Mouse (Mus musculus): ENCODE data around the gene Msi2. TPM values are rescaled to one million over a fixed set of nuclear protein-coding genes. Genes with fewer than 3 reads are reported as not detected.
A peak's percentile ranks its signal among the peaks of the same experiment; 100 is the strongest.

The Msi2 gene
- polyA plus RNA-seq, 1 experiment from 2014 or later = 15.1 TPM

GRCm38 (mm10) chr11:88649009-88649408 lies 69.3 kb downstream of the Msi2 start:
- peaks cover 24% of the 10 kb centered on the region for H3K4me1 ChIP-seq (replicated peaks; ENCODE audit: control insufficient read depth, insufficient read depth, low read length)
- 25% methylated on average over 2 of the region's 2 CpGs for WGBS

GRCm38 (mm10) chr11:88648407-88648806 lies 69.9 kb downstream of the Msi2 start:
- Histone ChIP-seq H3K4me2 (ENCODE audit: low read depth, low read length) (no peak overlapping the region), H3K36me3 (ENCODE audit: control insufficient read depth, insufficient read depth, low read length) (no peaks in the 10 kb centered on the region), H3K9ac (ENCODE audit: low read length) (no peak overlapping the region; the same call in 1 of the 2 replicates), H3K27me3 (ENCODE audit: control insufficient read depth, insufficient read depth, low read depth, low read length) (no peaks in the 10 kb centered on the region), H3K9me3 (ENCODE audit: control insufficient read depth, low read length) (no peaks in the 10 kb centered on the region), H3K27ac (ENCODE audit: low read length) (0 out of 2 replicates have a peak overlapping the region, but pooled peaks have one; percentile 18), H3K4me3 (ENCODE audit: low read length) (no peak overlapping the region), H3K4me1 (replicated peaks; ENCODE audit: control insufficient read depth, insufficient read depth, low read length) (peaks cover 24% of the 10 kb centered on the region)
- ATAC-seq (ENCODE audit: low read depth) = no peak
- 33% methylated on average over 5 of the region's 5 CpGs for WGBS

More at GRCm38 (mm10) chr11:88649009-88649408, 69.3 kb downstream of the Msi2 start:
- Histone ChIP-seq H3K9ac (ENCODE audit: low read length) (no peak overlapping the region), H3K36me3 (ENCODE audit: control insufficient read depth, insufficient read depth, low read length) (no peaks in the 10 kb centered on the region), H3K4me2 (ENCODE audit: low read depth, low read length) (no peak overlapping the region), H3K4me3 (ENCODE audit: low read length) (no peak overlapping the region), H3K27me3 (ENCODE audit: control insufficient read depth, insufficient read depth, low read depth, low read length) (no peaks in the 10 kb centered on the region), H3K9me3 (ENCODE audit: control insufficient read depth, low read length) (no peaks in the 10 kb centered on the region), H3K27ac (ENCODE audit: low read length) (no peak overlapping the region)
- no peak for ATAC-seq (ENCODE audit: low read depth)

GRCm38 (mm10) chr11:88646493-88646892 lies 71.8 kb downstream of the Msi2 start:
- no peak overlapping the region for H3K4me2 ChIP-seq (ENCODE audit: low read depth, low read length)
- H3K4me1 ChIP-seq (replicated peaks; ENCODE audit: control insufficient read depth, insufficient read depth, low read length) = peaks cover 24% of the 10 kb centered on the region
- ATAC-seq (ENCODE audit: low read depth) = no peak
- H3K27ac ChIP-seq (ENCODE audit: low read length) = no peak overlapping the region
- 80% methylated on average over 6 of the region's 6 CpGs for WGBS
- H3K9me3 ChIP-seq (ENCODE audit: control insufficient read depth, low read length) = no peaks in the 10 kb centered on the region
- H3K9ac ChIP-seq (ENCODE audit: low read length) = no peak overlapping the region
- no peak overlapping the region for H3K4me3 ChIP-seq (ENCODE audit: low read length)
- H3K36me3 ChIP-seq (ENCODE audit: control insufficient read depth, insufficient read depth, low read length) = no peaks in the 10 kb centered on the region
- H3K27me3 ChIP-seq (ENCODE audit: control insufficient read depth, insufficient read depth, low read depth, low read length) = no peaks in the 10 kb centered on the region

GRCm38 (mm10) chr11:88645821-88646220 lies 72.5 kb downstream of the Msi2 start:
- peaks cover 24% of the 10 kb centered on the region for H3K4me1 ChIP-seq (replicated peaks; ENCODE audit: control insufficient read depth, insufficient read depth, low read length)
- no peaks in the 10 kb centered on the region for H3K9me3 ChIP-seq (ENCODE audit: control insufficient read depth, low read length)
- H3K36me3 ChIP-seq (ENCODE audit: control insufficient read depth, insufficient read depth, low read length) = no peaks in the 10 kb centered on the region
- H3K4me2 ChIP-seq (ENCODE audit: low read depth, low read length) = no peak overlapping the region
- H3K27ac ChIP-seq (ENCODE audit: low read length) = no peak overlapping the region
- ATAC-seq (ENCODE audit: low read depth) = no peak
- H3K9ac ChIP-seq (ENCODE audit: low read length) = no peak overlapping the region
- H3K27me3 ChIP-seq (ENCODE audit: control insufficient read depth, insufficient read depth, low read depth, low read length) = no peaks in the 10 kb centered on the region
- H3K4me3 ChIP-seq (ENCODE audit: low read length) = no peak overlapping the region
- 78% methylated on average over 7 of the region's 7 CpGs for WGBS

- Histone ChIP-seq H3K4me2 (ENCODE audit: low read depth, low read length) (no peak overlapping the region), H3K9ac (ENCODE audit: low read length) (no peak overlapping the region), H3K27me3 (ENCODE audit: control insufficient read depth, insufficient read depth, low read depth, low read length) (no peaks in the 10 kb centered on the region), H3K4me1 (replicated peaks; ENCODE audit: control insufficient read depth, insufficient read depth, low read length) (peaks cover 19% of the 10 kb centered on the region), H3K36me3 (ENCODE audit: control insufficient read depth, insufficient read depth, low read length) (no peaks in the 10 kb centered on the region), H3K27ac (ENCODE audit: low read length) (no peak overlapping the region), H3K9me3 (ENCODE audit: control insufficient read depth, low read length) (no peaks in the 10 kb centered on the region), H3K4me3 (ENCODE audit: low read length) (no peak overlapping the region)
- ATAC-seq (ENCODE audit: low read depth) = no peak
- 75% methylated on average over 7 of the region's 7 CpGs for WGBS
Measured at GRCm38 (mm10) chr11:88644719-88645118, 73.6 kb downstream of the Msi2 start.

- Histone ChIP-seq H3K9ac (ENCODE audit: low read length) (no peak overlapping the region), H3K27me3 (ENCODE audit: control insufficient read depth, insufficient read depth, low read depth, low read length) (no peaks in the 10 kb centered on the region), H3K4me3 (ENCODE audit: low read length) (no peak overlapping the region), H3K4me1 (replicated peaks; ENCODE audit: control insufficient read depth, insufficient read depth, low read length) (peaks cover 8% of the 10 kb centered on the region), H3K4me2 (ENCODE audit: low read depth, low read length) (no peak overlapping the region), H3K9me3 (ENCODE audit: control insufficient read depth, low read length) (no peaks in the 10 kb centered on the region), H3K36me3 (ENCODE audit: control insufficient read depth, insufficient read depth, low read length) (no peaks in the 10 kb centered on the region), H3K27ac (ENCODE audit: low read length) (no peak overlapping the region)
- ATAC-seq (ENCODE audit: low read depth) = no peak
- WGBS = 69% methylated on average over 4 of the region's 4 CpGs
Measured at GRCm38 (mm10) chr11:88639862-88640261, 78.5 kb downstream of the Msi2 start.

- no peak for ATAC-seq (ENCODE audit: low read depth)
- Histone ChIP-seq H3K4me3 (ENCODE audit: low read length) (no peak overlapping the region), H3K27me3 (ENCODE audit: control insufficient read depth, insufficient read depth, low read depth, low read length) (no peaks in the 10 kb centered on the region), H3K4me2 (ENCODE audit: low read depth, low read length) (no peak overlapping the region), H3K4me1 (replicated peaks; ENCODE audit: control insufficient read depth, insufficient read depth, low read length) (peaks cover 8% of the 10 kb centered on the region), H3K36me3 (ENCODE audit: control insufficient read depth, insufficient read depth, low read length) (no peaks in the 10 kb centered on the region), H3K27ac (ENCODE audit: low read length) (no peak overlapping the region), H3K9ac (ENCODE audit: low read length) (no peak overlapping the region), H3K9me3 (ENCODE audit: control insufficient read depth, low read length) (no peaks in the 10 kb centered on the region)
- WGBS = 85% methylated on average over 6 of the region's 6 CpGs
Measured at GRCm38 (mm10) chr11:88638936-88639542, 79.3 kb downstream of the Msi2 start.

GRCm38 (mm10) chr11:88638254-88638653 lies 80.1 kb downstream of the Msi2 start:
- WGBS = 56% methylated on average over 2 of the region's 2 CpGs
- no peak for ATAC-seq (ENCODE audit: low read depth)
- H3K4me3 ChIP-seq (ENCODE audit: low read length) = no peak overlapping the region
- no peaks in the 10 kb centered on the region for H3K36me3 ChIP-seq (ENCODE audit: control insufficient read depth, insufficient read depth, low read length)
- no peak overlapping the region for H3K9ac ChIP-seq (ENCODE audit: low read length)
- no peaks in the 10 kb centered on the region for H3K27me3 ChIP-seq (ENCODE audit: control insufficient read depth, insufficient read depth, low read depth, low read length)
- no peak overlapping the region for H3K4me2 ChIP-seq (ENCODE audit: low read depth, low read length)
- no peaks in the 10 kb centered on the region for H3K9me3 ChIP-seq (ENCODE audit: control insufficient read depth, low read length)
- 0 out of 2 replicates have a peak, but pooled peaks cover 4% of the 10 kb centered on the region for H3K4me1 ChIP-seq (replicated peaks; ENCODE audit: control insufficient read depth, insufficient read depth, low read length)
- H3K27ac ChIP-seq (ENCODE audit: low read length) = no peak overlapping the region

GRCm38 (mm10) chr11:88636934-88637333 lies 81.4 kb downstream of the Msi2 start:
- H3K27ac ChIP-seq (ENCODE audit: low read length) = no peak overlapping the region
- no peak overlapping the region for H3K4me3 ChIP-seq (ENCODE audit: low read length)
- no peaks in the 10 kb centered on the region for H3K36me3 ChIP-seq (ENCODE audit: control insufficient read depth, insufficient read depth, low read length)
- H3K9me3 ChIP-seq (ENCODE audit: control insufficient read depth, low read length) = no peaks in the 10 kb centered on the region
- 82% methylated on average over 6 of the region's 6 CpGs for WGBS
- 0 out of 2 replicates have a peak, but pooled peaks cover 4% of the 10 kb centered on the region for H3K4me1 ChIP-seq (replicated peaks; ENCODE audit: control insufficient read depth, insufficient read depth, low read length)
- no peak overlapping the region for H3K9ac ChIP-seq (ENCODE audit: low read length)
- H3K4me2 ChIP-seq (ENCODE audit: low read depth, low read length) = no peak overlapping the region
- ATAC-seq (ENCODE audit: low read depth) = no peak
- H3K27me3 ChIP-seq (ENCODE audit: control insufficient read depth, insufficient read depth, low read depth, low read length) = no peaks in the 10 kb centered on the region
